In genomic region chr16:56283873-56284272, GRCm38 (mm10) we compare ENCODE assay signal across 19 mouse cellular contexts.
"Had no signal": no experiment of that assay in that cellular context is flagged by ENCODE, and none has a peak within 500 bp of the region (broad histone marks: within the 10 kb centered on the region; RNA-seq: fewer than 3 reads in every experiment).

No protein-coding gene starts in this region.

- H3K9ac ChIP-seq: embryonic facial prominence, embryonic 12.5 days; embryonic facial prominence, embryonic 13.5 days; embryonic facial prominence, embryonic 15.5 days; forebrain, embryonic 12.5 days; forebrain, embryonic 13.5 days; forebrain, embryonic 15.5 days; forebrain, postnatal 0 days had no signal

- H3K27me3 ChIP-seq: embryonic facial prominence, embryonic 12.5 days; embryonic facial prominence, embryonic 13.5 days; embryonic facial prominence, embryonic 15.5 days; forebrain, embryonic 12.5 days; forebrain, embryonic 13.5 days; forebrain, embryonic 15.5 days had no signal

- H3K4me1 ChIP-seq: embryonic facial prominence, embryonic 12.5 days; embryonic facial prominence, embryonic 13.5 days; embryonic facial prominence, embryonic 15.5 days; forebrain, embryonic 10.5 days; forebrain, embryonic 12.5 days; forebrain, embryonic 13.5 days; forebrain, embryonic 15.5 days had no signal

- H3K4me3 ChIP-seq: embryonic facial prominence, embryonic 10.5 days; embryonic facial prominence, embryonic 12.5 days; embryonic facial prominence, embryonic 13.5 days; embryonic facial prominence, embryonic 15.5 days; erythroblast, embryonic 14.5 days; forebrain, embryonic 10.5 days; forebrain, embryonic 12.5 days; forebrain, embryonic 13.5 days; forebrain, embryonic 15.5 days; gastrocnemius, adult 2 months; heart, adult 2 months had no signal

- H3K36me3 ChIP-seq: embryonic facial prominence, embryonic 10.5 days; embryonic facial prominence, embryonic 12.5 days; embryonic facial prominence, embryonic 13.5 days; embryonic facial prominence, embryonic 15.5 days; forebrain, embryonic 10.5 days; forebrain, embryonic 12.5 days; forebrain, embryonic 15.5 days had no signal

- H3K27ac ChIP-seq: embryonic facial prominence, embryonic 10.5 days; embryonic facial prominence, embryonic 12.5 days; embryonic facial prominence, embryonic 13.5 days; embryonic facial prominence, embryonic 15.5 days; forebrain, embryonic 10.5 days; forebrain, embryonic 12.5 days; forebrain, embryonic 13.5 days; forebrain, embryonic 15.5 days; gastrocnemius, adult 2 months; heart, adult 2 months had no signal

- H3K4me2 ChIP-seq: embryonic facial prominence, embryonic 12.5 days; embryonic facial prominence, embryonic 13.5 days; embryonic facial prominence, embryonic 15.5 days; forebrain, embryonic 12.5 days; forebrain, embryonic 13.5 days; forebrain, embryonic 15.5 days had no signal

- DNase-seq: embryo, embryonic 11 days; forebrain, postnatal 0 days; gastrocnemius, adult 2 months; gastrocnemius, postnatal 10 days; gastrocnemius, postnatal 14 days; gastrocnemius, postnatal 25 days; gastrocnemius, postnatal 36 days; heart, adult 11 months; heart, adult 18-20 months; heart, adult 2 months had no signal

- H3K9me3 ChIP-seq: embryonic facial prominence, embryonic 10.5 days; embryonic facial prominence, embryonic 12.5 days; embryonic facial prominence, embryonic 13.5 days; embryonic facial prominence, embryonic 15.5 days; forebrain, embryonic 10.5 days; forebrain, embryonic 12.5 days; forebrain, embryonic 13.5 days; forebrain, embryonic 15.5 days had no signal
